In the genomic region with DNA sequence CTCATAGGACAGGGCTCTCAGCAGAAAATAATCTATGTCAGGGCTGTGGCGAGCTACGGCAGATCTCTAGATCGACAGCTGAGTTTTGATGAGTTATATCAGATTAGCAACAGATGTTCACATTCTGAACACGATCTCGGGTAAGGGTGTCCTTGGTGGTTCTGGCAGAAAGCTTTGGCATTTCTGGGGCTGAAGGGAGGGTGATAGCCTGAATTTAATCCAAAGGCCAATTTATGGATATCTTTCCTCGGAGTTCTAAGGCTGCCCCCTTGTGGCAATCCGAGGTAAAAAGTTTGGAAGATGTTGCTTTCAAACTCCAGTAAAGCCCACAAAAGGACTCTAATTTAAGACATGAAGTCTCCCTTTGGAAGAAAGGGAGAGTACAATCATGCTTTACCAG, we compare ENCODE assay signal across 8 mouse cellular contexts.
DNase-seq lines count a peak whose midpoint lies in the region; ATAC-seq and TF ChIP-seq lines count a peak whose summit lies in the region.

No protein-coding gene starts in this region.

- H3K36me3 ChIP-seq in kidney, adult 2 months (ENCODE audit: control insufficient read depth, insufficient read depth, low read length): no peaks in the 10 kb centered on the region

- TF ChIP-seq CTCF in kidney, adult 2 months (conservative IDR thresholded peaks at IDR 0.05; ENCODE audit: insufficient read depth, insufficient read length, low read depth, low read length): no peak
- TF ChIP-seq CTCF in cortical plate, adult 2 months (IDR thresholded peaks at IDR 0.05; ENCODE audit: extremely low read depth, insufficient read depth, low read length): peak; percentile 29; the same call in 1 of the 2 replicates

- ATAC-seq in monocyte, adult 5-6 weeks (replicated peaks; ENCODE audit: insufficient number of reproducible peaks, low FRiP score, low TSS enrichment, poor library complexity, severe bottlenecking): no peak

- WGBS in kidney, adult 2 months: 46% methylated on average over 7 of the region's 7 CpGs

- H3K4me1 ChIP-seq in kidney, adult 2 months (ENCODE audit: control insufficient read depth, insufficient read depth, low read length): no peaks in the 10 kb centered on the region
- no peaks in the 10 kb centered on the region; the same call in 1 of the 2 replicates for H3K4me1 ChIP-seq in cortical plate, adult 2 months (ENCODE audit: control insufficient read depth, insufficient read depth, low read length)

- no peak overlapping the region for H3K27ac ChIP-seq in kidney, adult 2 months (ENCODE audit: insufficient read depth, low read depth, low read length)
- H3K27ac ChIP-seq in cortical plate, adult 2 months (ENCODE audit: insufficient read depth, low read length): no peak overlapping the region

- no peaks in the 10 kb centered on the region for H3K27me3 ChIP-seq in kidney, adult 2 months (replicated peaks; ENCODE audit: control insufficient read depth, insufficient read depth, low read length)

- no peak overlapping the region for H3K4me3 ChIP-seq in kidney, adult 2 months (ENCODE audit: insufficient read depth, low read depth, low read length)
- peak overlapping the region; percentile 2; the same call in 1 of the 2 replicates for H3K4me3 ChIP-seq in cortical plate, adult 2 months (ENCODE audit: insufficient read depth, low read length)

- DNase-seq in kidney, adult 2 months: peak; percentile 7
- DNase-seq in kidney, adult 11 months: no peak
- peak; percentile 36 to 44 for DNase-seq in adrenal gland, adult 18-20 months (ENCODE audit: low spot score in 2 of 2)
- peak; percentile 58 for DNase-seq in kidney, postnatal 10 days
- peak; percentile 7 for DNase-seq in lung, postnatal 14 days
- DNase-seq in spleen, adult 18-20 months: no peak

- TF ChIP-seq POLR2A in kidney, adult 2 months (IDR thresholded peaks at IDR 0.05; ENCODE audit: low read depth, low read length): no peak
- no peak for TF ChIP-seq POLR2A in cortical plate, adult 2 months (IDR thresholded peaks at IDR 0.05; ENCODE audit: extremely low read depth, insufficient read depth, low read length)

Comparison
In these comparisons a context has a peak if more than half of its experiments do, and no peak if none do; other contexts are left out.
1. DNase-seq: peak in kidney, adult 2 months (single experiment), adrenal gland, adult 18-20 months (2 of 2), kidney, postnatal 10 days (single experiment) and lung, postnatal 14 days (single experiment); none in kidney, adult 11 months (single experiment) and spleen, adult 18-20 months (0 of 2).